Mouse (Mus musculus) T-cell, adult 2 months (primary cell): ENCODE results near the gene Parp12.

ENCODE experiments used
- DNase-seq: peaks from one replicate; pipeline ENCODE4 v3.0.0; 2022; ENCODE audit warnings: low spot score

The Parp12 gene

GRCm38 (mm10) chr6:39117584-39118455 is at the start of gene Parp12:
Gene Parp12 (minus strand): TSS chr6:39118349.
- DNase-seq, result peak; percentile 55

- no peak for DNase-seq
Measured at GRCm38 (mm10) chr6:39164891-39165290, 46.7 kb upstream of the Parp12 start.

- DNase-seq, result no peak
Measured at GRCm38 (mm10) chr6:39161975-39162374, 43.8 kb upstream of the Parp12 start.

GRCm38 (mm10) chr6:39146041-39146440 is 27.9 kb upstream of the Parp12 start:
- DNase-seq, result no peak

- no peak for DNase-seq
Measured at GRCm38 (mm10) chr6:39132556-39132955, 14.4 kb upstream of the Parp12 start.

GRCm38 (mm10) chr6:39131480-39131879 is 13.3 kb upstream of the Parp12 start:
- DNase-seq, result no peak

- no peak for DNase-seq
Measured at GRCm38 (mm10) chr6:39124719-39125118, 6.6 kb upstream of the Parp12 start.

GRCm38 (mm10) chr6:39120685-39121084 is 2.5 kb upstream of the Parp12 start:
- DNase-seq, result no peak

GRCm38 (mm10) chr6:39118456-39118881 is 320 bp upstream of the Parp12 start:
- no peak for DNase-seq

- DNase-seq, result no peak
Measured at GRCm38 (mm10) chr6:39115438-39115837, 2.7 kb downstream of the Parp12 start.

- no peak for DNase-seq
Measured at GRCm38 (mm10) chr6:39113141-39113540, 5.0 kb downstream of the Parp12 start.

- no peak for DNase-seq
Measured at GRCm38 (mm10) chr6:39112701-39113100, 5.4 kb downstream of the Parp12 start.

GRCm38 (mm10) chr6:39106812-39107211 is 11.3 kb downstream of the Parp12 start:
- DNase-seq, result no peak

GRCm38 (mm10) chr6:39104631-39105030 is 13.5 kb downstream of the Parp12 start:
- no peak for DNase-seq

- DNase-seq, result no peak
Measured at GRCm38 (mm10) chr6:39076498-39076897, 41.7 kb downstream of the Parp12 start.

- DNase-seq, result no peak
Measured at GRCm38 (mm10) chr6:39074186-39074585, 44.0 kb downstream of the Parp12 start.

GRCm38 (mm10) chr6:39072664-39073063 is 45.5 kb downstream of the Parp12 start:
- no peak for DNase-seq

GRCm38 (mm10) chr6:39066935-39067578 is 51.1 kb downstream of the Parp12 start:
- DNase-seq, result peak; percentile 12

GRCm38 (mm10) chr6:39063541-39063940 is 54.6 kb downstream of the Parp12 start:
- DNase-seq, result no peak

GRCm38 (mm10) chr6:39061180-39061579 is 57.0 kb downstream of the Parp12 start:
- no peak for DNase-seq

- DNase-seq, result no peak
Measured at GRCm38 (mm10) chr6:39059547-39060497, 58.3 kb downstream of the Parp12 start.

GRCm38 (mm10) chr6:39058936-39059335 is 59.2 kb downstream of the Parp12 start:
- DNase-seq, result no peak
